Mouse (Mus musculus): ENCODE measurements around the gene Tas2r118.

Gene Tas2r118

DNA sequence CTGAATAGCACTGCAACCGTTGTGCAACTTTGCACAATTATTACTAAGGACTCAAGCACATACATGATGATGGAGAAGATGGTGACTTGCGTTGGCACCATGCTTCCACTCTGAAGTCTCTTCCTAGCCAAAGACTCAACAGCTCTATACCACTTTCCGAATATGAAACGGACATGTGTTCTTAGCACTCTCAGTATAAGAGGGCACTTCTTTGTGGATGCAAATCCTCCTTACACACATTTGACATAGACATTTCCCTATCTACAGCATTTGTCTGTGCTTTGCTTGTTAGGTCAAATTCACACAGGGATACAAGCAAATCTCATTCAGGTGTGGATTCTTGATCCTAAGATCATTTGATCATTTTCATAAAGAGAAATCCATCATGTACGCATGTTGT lies at the start of gene Tas2r118:
TSS of gene Tas2r118 (minus strand) at position 101 of the 400 bp plus-strand sequence.
- DNase-seq: no peak

DNA sequence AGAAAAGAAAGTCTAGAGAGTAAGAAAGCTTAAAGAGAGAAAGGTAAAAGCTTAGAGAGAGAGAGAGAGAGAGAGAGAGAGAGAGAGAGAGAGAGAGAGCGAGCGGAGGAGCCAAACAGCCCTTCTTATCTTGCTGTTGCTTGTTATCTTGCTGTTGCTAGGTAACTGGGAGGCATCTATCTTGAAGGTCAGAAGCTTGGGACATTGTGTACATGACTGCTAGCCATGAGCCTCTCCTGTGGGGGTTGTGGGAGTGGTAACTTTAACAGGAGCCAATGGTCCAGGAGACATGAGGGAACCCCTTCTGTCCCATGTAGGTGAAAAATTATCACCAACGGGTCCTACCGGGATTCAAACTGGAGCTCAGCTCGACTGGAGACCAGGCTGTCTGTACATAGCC lies 48.5 kb upstream of the Tas2r118 start:
- no peak for DNase-seq

DNA sequence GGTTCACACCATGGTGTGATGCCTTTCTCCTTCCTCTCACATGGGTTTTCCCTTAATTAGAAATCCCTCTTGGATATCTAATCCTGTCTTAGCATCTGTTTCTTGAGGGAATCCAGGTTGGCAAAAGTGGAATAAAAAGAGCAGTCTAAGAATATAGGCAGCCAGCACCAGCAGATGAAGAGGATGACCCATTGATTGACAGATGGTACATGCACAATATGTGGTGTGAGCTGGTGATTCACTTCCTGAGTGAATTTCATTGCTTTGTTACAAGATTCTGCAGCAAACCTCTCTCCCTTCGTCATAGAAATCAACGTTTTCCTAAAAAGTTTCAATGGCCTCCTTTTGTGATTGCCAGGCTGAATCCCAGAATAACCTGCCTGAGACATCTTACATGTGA lies 23.4 kb upstream of the Tas2r118 start:
- DNase-seq: no peak

DNA sequence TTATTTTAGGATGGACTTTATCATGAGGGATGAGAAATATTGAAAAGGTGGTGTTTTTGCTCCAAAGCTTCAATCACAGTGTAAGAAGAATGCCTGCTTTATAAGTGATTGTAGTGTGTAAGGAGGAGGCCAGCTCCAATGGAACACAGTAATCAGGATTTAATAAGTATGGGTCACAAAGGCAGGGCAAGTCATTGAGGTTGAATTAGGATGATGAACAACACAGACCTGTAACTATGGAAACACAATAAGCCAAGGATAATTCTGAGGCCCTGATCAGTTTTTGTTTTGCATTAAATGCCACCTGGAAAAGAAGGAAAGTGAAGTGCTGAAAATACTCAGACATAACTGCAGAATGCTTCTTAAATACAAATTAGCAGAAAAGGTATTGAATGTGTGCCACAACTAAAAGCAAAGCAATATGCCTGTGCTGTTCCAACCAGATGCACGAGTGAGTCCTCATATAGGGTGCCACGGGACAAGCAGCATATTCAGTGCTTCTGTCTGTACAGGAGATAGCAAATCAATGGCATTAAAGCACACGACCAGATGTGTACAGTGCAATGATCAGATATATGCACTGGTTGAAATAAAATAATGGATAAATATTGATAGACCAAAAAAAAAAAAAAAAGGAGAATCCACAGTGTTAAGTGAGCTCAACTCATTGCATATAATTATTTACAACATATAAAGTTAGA lies 21.0 kb upstream of the Tas2r118 start:
- no peak for DNase-seq

DNA sequence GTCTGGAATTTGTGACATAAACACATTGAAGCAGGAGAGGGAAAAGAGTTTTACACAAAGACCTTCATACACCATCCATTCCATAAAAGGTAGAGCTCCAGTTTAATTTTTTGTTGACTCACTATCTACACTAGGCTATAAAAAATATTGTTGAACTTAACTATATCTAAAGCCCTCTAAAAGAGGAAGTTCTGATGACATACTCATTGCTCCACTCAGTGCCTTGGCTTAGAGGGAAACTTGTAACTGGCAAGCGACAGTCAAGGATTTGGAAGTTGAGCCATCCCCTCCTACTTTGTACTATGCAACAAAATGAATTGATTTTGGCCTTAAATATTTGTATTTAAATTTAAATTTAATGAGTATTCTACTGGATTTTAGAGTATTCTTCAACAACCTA lies 16.4 kb upstream of the Tas2r118 start:
- no peak for DNase-seq

DNA sequence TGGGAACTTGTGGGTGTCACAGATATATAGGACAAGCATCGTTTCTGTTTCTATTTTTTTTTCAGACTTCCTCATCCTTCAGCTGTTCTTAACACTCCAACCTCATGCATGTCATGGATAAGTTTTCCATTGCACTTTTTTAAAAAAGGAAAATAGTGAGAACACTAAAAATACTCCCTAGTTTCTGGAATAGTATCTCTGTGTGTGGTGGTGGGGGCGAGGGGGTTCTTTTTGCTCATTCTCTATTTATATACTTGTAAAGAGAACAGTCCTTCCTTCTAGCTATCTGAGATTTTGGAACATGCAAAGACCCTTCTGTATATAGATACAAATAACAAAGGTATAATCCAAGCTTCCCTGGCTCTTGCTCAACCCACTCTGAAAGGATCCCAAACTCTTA lies 2.9 kb downstream of the Tas2r118 start:
- no peak for DNase-seq

DNA sequence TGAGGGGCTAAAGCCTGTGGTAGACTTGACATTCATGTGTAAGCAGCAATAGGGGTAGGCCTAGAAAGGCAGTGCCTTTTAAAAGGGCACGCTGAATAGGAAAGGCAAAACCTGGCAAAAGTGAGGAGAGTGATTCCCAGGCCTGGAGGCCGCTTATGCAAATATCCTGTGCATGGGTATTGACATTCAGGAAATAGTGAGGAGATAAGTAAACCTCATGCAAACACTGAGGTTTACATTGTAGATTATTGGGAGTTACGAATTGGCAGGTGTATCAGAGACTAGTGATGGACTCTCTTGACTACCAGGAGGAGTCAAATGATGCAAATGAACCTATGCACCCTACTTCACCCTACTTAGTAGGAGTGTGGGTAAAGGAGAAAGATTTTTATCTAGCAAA lies 3.9 kb downstream of the Tas2r118 start:
- DNase-seq: no peak

DNA sequence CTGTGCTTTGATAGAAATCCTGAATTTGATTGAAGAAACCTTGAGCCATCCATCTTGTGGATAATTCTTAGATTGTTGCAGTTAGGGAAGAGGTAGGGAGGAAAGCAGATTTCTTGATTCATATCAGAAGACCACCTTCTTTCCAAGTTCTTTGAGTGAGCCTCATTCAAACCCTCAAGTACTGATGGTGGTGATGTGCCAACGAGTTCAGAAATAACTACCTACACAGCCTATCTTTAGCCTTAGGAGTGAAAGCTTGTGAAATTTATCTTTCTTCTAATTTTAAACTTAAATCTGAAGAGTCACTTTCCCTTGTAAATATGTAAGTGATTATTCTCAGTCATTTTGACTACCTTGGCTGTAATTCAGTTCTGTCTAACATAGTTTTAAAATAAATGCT lies 6.1 kb downstream of the Tas2r118 start:
- DNase-seq: no peak

DNA sequence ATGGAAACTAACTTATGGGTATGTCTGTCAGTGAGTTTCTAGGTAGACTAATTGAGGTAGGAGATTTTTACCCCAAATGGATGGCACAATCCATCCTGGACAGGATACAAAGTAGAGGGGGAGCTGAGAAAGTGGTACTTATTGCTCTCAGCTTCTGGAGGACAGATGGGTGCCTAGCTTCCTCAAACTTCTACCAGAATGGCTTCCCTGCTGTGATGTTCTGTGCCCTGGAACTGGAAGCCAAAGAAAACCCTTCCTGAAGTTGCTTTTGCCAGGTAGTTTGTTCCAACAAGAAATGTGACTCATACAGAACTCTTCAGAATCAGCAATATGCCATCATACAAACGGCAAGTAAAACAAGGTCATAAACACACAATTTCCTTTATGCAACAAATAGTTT lies 29.1 kb downstream of the Tas2r118 start:
- no peak for DNase-seq

DNA sequence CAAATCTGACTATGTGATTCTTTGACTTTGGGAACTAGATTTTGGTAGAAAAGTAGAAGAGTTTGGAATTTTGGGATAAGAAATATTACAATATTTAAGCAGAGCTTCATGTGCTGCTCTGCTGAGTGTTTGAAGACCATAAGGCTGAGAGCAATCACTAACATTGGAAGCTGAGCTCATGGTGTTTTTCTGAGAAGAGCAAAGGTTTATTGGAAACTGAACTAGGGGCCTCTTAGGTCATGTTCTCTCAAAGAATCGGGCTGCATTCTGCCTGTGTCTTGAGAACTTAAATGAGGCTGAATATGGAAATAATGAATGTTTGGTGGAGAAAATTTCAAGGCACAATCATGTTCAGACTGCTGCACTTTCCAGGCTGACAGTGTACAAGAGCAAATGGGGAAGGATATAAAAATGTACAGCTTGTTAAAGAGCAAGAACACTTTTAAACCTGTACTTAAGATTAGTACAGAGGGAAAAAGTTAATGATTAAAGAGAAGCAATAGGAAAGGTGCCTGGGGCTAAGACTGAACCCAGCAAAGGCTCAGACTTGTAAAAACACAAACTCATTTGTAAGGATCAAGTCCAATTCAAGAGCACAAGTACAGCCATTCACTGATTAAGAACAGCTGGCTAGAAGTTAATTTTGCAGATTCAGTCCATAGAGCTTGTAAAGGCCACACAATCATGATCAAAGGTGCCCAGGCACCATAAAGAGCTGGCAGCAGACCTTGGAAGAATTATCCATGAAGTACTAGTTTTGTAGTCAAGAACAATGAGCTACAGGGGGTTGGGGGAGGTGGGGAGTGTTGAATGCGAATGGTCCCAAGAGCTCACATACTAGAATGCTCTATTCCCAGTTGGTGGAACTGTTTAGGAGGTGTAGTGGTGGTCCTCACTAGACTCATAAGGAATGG lies 31.0 kb downstream of the Tas2r118 start:
- no peak for DNase-seq

DNA sequence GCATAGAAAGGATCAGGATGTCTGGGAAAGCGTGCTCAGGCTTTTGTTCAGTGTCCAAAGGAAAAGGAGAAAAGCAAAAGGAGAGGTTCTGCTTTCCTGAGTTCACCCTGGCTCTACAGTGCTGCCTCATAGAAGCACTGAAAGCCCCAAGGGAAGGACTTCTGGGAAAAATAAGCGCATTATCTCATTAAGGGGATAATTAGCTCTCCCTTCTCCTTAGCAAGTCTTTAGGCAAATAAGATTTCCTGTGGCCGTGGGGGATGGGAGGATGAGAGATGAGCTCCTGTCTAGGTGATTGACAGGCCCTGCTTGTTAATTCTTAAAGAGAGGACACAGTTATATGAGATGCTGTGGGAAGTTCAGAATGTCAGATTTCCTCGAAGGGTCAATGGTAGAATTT lies 33.4 kb downstream of the Tas2r118 start:
- DNase-seq: no peak

DNA sequence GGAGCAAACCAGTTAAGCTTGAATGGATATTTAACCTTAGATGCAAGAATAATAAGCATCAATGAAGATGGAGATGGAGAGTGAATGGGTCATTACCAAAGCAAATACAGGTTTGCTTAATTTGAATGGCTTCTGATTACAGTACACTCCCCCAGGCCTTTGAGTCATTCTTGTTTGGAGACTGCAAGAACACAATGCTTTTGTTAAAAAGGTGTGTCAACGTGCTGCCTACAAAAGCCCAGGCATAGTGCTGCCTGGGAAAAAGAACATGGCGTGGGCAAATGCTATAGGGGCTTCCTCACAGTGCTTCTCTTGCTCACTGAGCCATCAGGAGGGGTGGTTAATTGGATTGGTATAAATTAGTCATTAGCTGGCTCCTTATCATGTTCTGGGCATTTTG lies 46.1 kb downstream of the Tas2r118 start:
- DNase-seq: no peak
